Mouse (Mus musculus): ENCODE data around the gene Ugt1a6a.

DNA sequence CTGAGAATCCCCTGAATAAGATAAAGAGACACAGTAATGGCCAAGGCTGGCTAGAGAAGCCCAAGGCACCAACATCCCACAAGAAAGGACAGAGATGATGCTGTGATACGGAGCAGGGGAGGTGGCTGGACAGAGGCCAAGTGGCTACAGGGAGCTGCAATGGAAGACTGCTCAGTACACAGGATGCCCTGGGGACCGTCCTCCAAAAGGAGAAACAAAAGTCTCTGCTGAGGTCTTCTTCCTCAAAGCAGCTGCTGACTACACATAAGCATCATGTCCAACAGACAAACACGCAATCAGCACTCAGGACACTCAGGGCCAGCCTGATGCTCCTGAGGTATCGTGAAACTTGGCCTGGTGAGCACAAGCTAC is 130.2 kb downstream of the Ugt1a6a start:
- no peak for TF ChIP-seq POLR2A (IDR thresholded peaks at IDR 0.05; ENCODE audit: low read depth, low read length)
- TF ChIP-seq CTCF (IDR thresholded peaks at IDR 0.05; ENCODE audit: extremely low read depth, insufficient read length, insufficient replicate concordance, low read depth, low read length): no peak

Measured in small intestine, adult 2 months (tissue).